Mouse (Mus musculus) retina, postnatal 7 days (tissue): Measurements from ENCODE around the gene Cldn6.

Experiments
- DNase-seq: peaks from one replicate; pipeline ENCODE4 v3.0.0-alpha.2; 2012; ENCODE audit warnings: low read depth, low spot score

The Cldn6 gene

DNA sequence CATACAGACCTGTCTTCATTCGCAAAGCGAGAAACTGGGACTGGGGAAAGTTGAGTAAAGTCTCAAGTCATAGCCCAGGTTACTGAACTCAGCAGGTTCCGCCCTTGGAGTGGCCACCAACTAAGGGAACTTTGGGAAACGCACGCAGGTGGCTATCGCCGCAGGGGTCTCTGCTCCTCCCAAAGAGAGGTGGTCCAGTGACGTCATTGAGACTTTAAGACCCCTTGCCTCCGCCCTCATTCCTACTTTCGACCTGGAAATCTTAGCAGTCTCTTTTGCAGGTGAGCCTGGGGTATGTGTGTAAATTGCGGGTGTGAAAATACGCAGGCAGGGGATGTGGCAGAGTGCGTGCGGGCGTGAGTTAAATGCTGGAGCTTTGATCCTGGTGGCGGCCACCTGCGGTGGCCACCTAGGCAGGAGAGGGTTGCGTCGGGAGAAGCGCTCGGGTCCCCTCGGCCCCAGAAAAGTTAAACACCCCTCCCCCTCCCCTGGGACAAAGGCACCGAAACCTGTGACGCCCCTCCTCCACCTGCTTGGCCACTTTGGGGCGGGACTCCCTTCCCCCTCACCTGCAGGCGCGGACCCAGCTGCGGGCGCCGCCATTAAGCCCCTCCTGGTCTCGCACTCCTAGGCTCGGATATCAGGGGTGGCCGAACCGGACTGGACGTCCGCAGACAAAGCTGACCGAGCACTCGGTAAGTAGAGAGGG lies at the start of gene Cldn6:
Gene Cldn6, plus strand, starts transcription at position 123 of the 709 bp plus-strand sequence.
- DNase-seq, result no peak

- DNase-seq, result peak; percentile 42
Observed at GRCm38 (mm10) chr17:23630195-23631020, 48.6 kb upstream of the Cldn6 start.

- no peak for DNase-seq
Observed at GRCm38 (mm10) chr17:23631241-23631640, 47.8 kb upstream of the Cldn6 start.

- DNase-seq, result no peak
Observed at GRCm38 (mm10) chr17:23644613-23645495, 34.2 kb upstream of the Cldn6 start, which contains the start of gene Mmp25. Mmp25 (minus strand) TSS chr17:23645277.

- no peak for DNase-seq
Observed at GRCm38 (mm10) chr17:23645894-23646293, 33.2 kb upstream of the Cldn6 start.

DNA sequence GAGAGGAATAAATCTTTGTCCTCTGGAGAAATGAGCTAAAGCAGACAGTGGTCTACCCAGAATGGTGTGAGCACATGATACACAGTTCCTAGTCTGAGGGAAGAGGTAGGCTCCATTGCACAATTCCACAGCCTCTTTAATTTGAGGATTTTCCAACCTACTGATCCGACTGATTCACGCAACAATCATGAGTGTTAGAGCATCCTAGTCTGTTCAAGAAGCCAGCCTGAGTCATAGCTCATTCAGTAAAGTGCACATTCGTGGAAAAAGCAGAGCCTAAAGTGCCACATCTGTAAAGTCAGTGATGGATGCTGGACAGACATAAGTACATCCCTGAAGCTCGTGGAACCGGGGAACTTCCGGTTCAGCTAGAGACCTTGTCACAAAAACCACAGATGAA lies 27.7 kb upstream of the Cldn6 start:
- DNase-seq, result no peak

- DNase-seq, result no peak
Observed at GRCm38 (mm10) chr17:23653324-23653723, 25.7 kb upstream of the Cldn6 start.

- no peak for DNase-seq
Observed at GRCm38 (mm10) chr17:23654001-23654400, 25.0 kb upstream of the Cldn6 start.

GRCm38 (mm10) chr17:23654410-23654809 lies 24.6 kb upstream of the Cldn6 start:
- DNase-seq, result no peak

DNA sequence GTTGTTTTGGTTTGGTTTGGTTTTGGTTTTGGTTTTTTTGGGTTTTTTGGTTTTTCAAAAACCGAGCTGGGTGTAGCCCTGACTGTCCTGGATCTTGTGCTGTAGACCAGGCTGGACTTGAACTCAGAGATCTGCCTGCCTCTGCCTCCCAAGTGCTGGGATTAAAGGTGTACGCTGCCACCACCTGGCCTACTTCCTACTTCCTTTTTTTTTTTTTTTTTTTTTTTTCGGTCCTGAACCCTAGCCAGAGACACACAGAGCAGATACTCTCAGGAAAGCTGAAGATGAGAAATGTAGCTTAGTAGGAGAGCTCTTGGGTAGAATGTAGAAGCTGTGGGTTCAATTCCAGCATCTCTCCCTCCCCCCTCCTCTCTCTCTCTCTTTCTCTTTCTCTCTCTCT lies 20.6 kb upstream of the Cldn6 start:
- DNase-seq, result no peak

DNA sequence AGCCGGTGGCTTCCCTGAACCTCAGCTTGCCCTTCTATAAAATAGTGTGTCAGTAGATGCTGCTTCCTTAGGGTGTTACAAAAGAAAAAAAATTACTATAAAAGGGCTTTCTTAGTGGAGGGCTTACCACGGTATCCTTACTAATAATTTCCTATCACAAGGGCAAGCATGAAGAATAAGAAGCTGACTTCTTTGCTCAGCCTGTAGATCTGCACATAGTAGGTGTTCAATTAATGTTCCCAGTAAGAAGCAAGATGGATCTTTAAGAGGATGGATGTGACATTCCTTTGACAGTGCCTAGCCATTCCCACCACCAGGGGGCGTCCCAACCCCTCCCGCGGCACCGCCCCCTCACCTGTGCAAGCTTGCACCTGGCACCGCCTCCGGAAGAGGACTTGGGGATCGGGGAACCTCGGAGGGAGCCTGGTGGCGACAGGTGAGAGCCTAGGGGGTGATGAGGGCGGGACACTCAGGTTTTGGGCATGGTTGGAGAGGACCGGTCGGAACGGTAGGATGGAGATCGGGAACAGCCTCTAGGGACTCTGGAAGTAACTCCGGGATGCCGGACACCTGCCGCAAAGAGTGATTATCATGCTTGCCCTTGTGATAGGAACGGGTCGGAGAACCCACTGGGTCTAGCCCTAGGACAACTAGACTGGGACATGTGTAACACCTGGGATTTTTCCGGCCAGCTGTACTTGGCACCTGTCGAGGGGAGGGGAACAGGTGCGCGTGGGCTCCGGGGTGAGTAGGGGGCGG lies 18.8 kb upstream of the Cldn6 start, which contains the start of gene Bicdl2:
Gene Bicdl2, plus strand, starts transcription at position 390 of the 759 bp plus-strand sequence.
- no peak for DNase-seq

DNA sequence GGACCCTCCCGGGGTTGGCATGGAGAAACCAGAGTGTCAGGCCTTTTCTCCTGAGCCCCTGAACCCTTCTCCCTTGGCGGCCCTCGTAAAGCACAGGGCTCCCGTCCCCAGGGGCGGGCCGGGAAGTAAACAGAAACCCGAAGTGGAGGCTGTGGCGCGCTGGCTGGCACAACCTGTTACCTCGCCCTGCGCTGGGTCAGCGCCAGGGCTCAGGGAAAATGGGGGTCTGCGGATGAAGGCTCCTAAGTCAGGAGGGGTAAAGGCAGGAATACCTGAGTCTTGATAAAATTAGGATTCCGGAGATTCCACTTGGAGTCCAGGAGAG lies 18.2 kb upstream of the Cldn6 start:
- no peak for DNase-seq

GRCm38 (mm10) chr17:23661526-23661925 lies 17.5 kb upstream of the Cldn6 start:
- DNase-seq, result no peak

GRCm38 (mm10) chr17:23664556-23665021 lies 14.5 kb upstream of the Cldn6 start:
- peak; percentile 28 for DNase-seq

DNA sequence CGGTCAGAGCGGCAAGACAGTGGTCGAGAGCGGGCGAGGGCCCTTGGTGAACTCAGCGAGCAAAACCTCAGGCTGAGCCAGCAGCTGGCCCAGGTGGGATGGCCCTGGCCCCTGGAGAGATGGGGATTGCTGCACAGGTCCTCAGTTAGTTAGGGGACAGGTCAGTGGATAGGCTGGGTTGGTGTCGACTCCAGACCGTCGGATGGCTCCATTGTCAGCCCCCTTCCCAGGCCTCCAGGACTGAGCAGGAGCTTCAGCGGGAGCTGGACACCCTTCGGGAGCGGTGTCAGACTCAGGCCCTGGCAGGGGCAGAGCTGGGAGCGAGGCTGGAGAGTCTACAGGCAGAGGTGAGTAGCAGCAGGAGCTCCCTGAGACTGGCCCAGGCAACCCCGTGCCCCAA lies 13.5 kb upstream of the Cldn6 start:
- DNase-seq, result no peak

DNA sequence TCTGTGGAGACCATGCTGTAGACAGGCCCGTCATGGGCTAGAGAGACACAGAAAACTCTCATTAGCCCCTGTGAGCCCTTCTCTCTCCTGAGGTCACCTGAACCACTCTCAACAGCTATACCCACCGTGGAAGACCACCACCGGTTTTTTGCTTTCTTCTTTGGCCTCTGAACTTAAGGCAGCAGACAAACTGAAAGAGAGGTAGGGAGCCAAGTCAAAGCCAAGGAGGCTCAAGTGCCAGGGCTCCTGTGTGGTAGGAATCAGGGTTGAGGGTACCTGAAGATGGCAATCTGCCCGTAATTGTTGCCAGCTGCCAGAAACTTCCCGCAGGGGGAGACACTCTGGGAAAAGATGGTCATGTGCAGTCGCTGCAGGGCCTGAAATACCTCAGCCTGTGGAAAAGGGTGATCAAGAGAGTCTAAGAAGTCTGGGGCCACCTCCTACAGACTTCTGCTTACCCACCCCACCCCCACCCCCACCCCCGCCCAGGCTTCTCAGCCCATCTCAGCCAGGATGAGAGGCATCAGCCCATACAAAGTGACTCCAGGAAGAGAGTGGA lies 8.5 kb upstream of the Cldn6 start:
- DNase-seq, result no peak

GRCm38 (mm10) chr17:23671519-23671918 lies 7.5 kb upstream of the Cldn6 start:
- DNase-seq, result no peak

DNA sequence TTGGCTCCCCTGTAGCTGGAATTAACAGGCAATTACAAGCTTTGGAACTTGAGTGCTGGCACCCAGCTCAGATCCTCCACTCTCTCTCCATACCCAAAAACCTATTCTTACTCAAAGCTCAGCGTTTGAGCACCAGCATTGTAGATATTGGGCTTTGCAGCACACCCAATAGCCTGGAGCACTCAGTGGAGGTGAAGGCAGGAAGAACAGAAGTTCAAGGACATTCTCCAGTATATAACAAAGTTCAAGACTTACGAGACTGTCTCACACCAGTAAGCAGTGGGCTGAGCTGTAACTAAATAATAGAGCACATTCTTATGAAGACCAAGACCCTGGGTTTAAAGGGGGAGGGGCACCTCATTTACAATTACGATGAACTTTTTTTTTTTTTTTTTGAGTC lies 6.3 kb upstream of the Cldn6 start:
- no peak for DNase-seq

DNA sequence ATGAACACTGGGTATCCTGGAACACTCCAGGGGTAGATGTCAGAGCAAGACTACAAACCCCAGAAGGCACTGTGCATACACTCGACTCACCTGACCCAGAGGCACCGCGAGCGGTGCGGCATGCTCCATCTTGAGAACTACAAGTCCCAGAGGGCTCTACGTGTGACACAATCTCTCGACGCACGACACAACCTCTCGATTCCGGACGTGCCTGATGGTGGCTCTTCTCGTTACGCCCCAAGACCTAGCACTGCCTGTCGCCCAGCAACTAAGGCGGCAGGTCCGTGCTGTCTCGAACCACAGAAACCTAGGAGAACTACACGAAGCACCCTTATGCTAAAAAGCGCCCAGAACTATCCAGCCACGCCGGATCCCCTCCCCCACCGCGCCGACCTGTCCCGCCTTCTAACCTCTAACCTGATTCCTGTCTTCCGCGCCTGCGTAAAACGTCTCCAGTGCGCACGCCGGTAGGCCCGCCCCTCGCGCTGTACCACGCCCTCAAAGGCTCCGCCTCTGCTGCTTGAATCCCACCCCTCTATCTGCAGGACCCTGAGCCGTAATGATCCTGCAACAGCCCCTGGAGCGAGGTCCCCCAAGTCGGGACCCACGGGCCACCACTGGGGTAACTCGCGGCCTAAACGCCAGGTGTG lies 5.5 kb upstream of the Cldn6 start, which contains the start of the genes Hcfc1r1 and Thoc6:
Gene Hcfc1r1, plus strand, starts transcription at position 173 of the 650 bp plus-strand sequence.
Gene Thoc6, minus strand, starts transcription at position 459 of the 650 bp plus-strand sequence.
- peak; percentile 87 for DNase-seq
